Mouse (Mus musculus) embryonic stem cell, embryonic (primary cell): Measurements from ENCODE around the gene Rad9a.

ENCODE experiments used
- CTCF ChIA-PET, 4 experiments: fragments of 300-600 bp in 2 of 4; fragments of 350-600 bp in 2 of 4; sonication (Branson Sonifier 250); formaldehyde crosslinking; loops; one replicate each; lab custom pipeline; 2022; ENCODE audit warnings: inconsistent platforms in 2 of 4; lab: Charles Lee
- POLR2A ChIA-PET, 4 experiments: fragments of 300-600 bp in 2 of 4; fragments of 350-600 bp in 2 of 4; sonication (Branson Sonifier 250); formaldehyde crosslinking; loops; one replicate each; lab custom pipeline; 2022; ENCODE audit warnings: antibody characterized with exemption in 4 of 4, inconsistent platforms in 1 of 4; lab: Charles Lee

The Rad9a gene

GRCm38 (mm10) chr19:4170723-4171392 is 30.6 kb downstream of the Rad9a start:
- POLR2A ChIA-PET: interaction anchor here (0.6 to 4.9 kb wide), 38 partner anchors 8 to 217 kb away, joined by 3 to 47 read pairs (median 6); partner anchors contain the start of genes Aip (in 2 of the 4), Cdk2ap2 (in 2 of the 4), Gstp2 (in 2 of the 4) and Ppp1ca (in 2 of the 4)
- CTCF ChIA-PET: interaction anchor here in 3 of 4 experiments (0.7 to 2.2 kb wide), 13 partner anchors 8 to 119 kb away, joined by 3 to 12 read pairs (median 5); partner anchors contain the start of genes Ppp1ca (in 3 of the 3), Rad9a (in 1 of the 3), Rps6kb2 (in 1 of the 3) and Tbc1d10c (in 1 of the 3)

GRCm38 (mm10) chr19:4169810-4170209 is 31.7 kb downstream of the Rad9a start:
- POLR2A ChIA-PET: interaction anchor here (0.6 to 4.9 kb wide), 79 partner anchors 8 to 1125 kb away, joined by 3 to 47 read pairs (median 4); partner anchors contain the start of genes Ppp1ca (in 4 of the 4), Aip (in 3 of the 4), Rad9a (in 3 of the 4) and Cdk2ap2 (in 2 of the 4)
- CTCF ChIA-PET: interaction anchor here (0.5 to 2.2 kb wide), 38 partner anchors 9 to 1252 kb away, joined by 3 to 12 read pairs (median 4); partner anchors contain the start of genes Ppp1ca (in 3 of the 4), Aip (in 2 of the 4), Rad9a (in 2 of the 4) and Cdk2ap2 (in 1 of the 4)

GRCm38 (mm10) chr19:4169378-4169784 is 32.1 kb downstream of the Rad9a start:
- ChIA-PET CTCF (interaction anchor here (0.5 to 2.2 kb wide), 39 partner anchors 10 to 1253 kb away, joined by 3 to 12 read pairs (median 4); partner anchors contain the start of genes Aip (in 2 of the 4), Ppp1ca (in 2 of the 4), Rad9a (in 2 of the 4) and Ankrd13d (in 1 of the 4)), POLR2A (interaction anchor here (0.6 to 4.9 kb wide), 73 partner anchors 9 to 1126 kb away, joined by 3 to 47 read pairs (median 4); partner anchors contain the start of genes Ppp1ca (in 4 of the 4), Aip (in 3 of the 4), Gm49405 (in 2 of the 4) and Gstp2 (in 2 of the 4))

DNA sequence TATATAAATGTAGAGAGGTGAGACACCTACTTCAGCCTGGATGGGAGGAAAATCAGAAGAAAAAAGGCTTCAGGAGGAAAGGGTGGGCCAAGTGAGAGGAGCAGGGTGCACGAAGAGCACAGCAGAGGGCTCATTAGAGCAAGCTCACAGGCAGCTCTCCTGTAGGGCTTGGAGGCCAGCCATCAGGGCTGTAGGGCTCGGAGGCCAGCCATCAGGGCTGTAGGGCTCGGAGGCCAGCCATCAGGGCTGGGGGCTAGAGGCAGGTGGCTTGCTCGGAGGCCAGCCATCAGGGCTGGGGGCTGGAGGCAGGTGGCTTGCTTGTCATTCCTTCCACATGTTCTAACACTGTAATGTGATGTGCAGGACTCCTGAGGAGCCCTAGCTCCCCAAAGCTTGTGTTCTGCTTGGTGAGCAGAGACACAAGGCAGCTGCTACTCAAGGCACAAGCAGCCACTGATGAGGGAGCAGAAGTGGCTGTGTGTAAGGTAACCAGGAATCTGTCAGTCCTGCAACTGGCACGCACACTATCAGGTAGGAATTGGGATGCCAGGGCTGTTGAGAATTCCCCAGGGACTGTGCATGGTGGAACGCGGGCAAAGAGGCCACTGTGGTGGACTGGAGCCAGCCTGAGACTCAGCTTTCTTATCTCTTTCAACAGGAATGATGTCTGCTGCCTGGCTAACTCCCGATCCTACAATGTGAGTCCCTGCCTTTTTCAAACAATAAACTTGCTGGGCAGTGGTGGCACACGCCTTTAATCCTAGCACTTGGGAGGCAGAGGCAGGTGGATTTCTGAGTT is 34.6 kb downstream of the Rad9a start:
- ChIA-PET POLR2A (interaction anchor here in 3 of 4 experiments (0.7 to 2.9 kb wide), 32 partner anchors 8 to 154 kb away, joined by 3 to 16 read pairs (median 4); partner anchors contain the start of genes Carns1 (in 2 of the 3), Ppp1ca (in 2 of the 3), Rad9a (in 2 of the 3) and Cdk2ap2 (in 1 of the 3)), CTCF (interaction anchor here in 3 of 4 experiments (0.6 to 1.7 kb wide), 4 partner anchors 25 to 146 kb away, joined by 3 to 14 read pairs (median 4); partner anchors contain the start of gene Ppp1ca (in 1 of the 3))

GRCm38 (mm10) chr19:4164721-4165120 is 36.7 kb downstream of the Rad9a start:
- ChIA-PET CTCF (interaction anchor here in 2 of 4 experiments (1.5 to 1.9 kb wide), 2 partner anchors 27 kb away, joined by 3 to 7 read pairs; partner anchors contain the start of gene Ppp1ca (in 2 of the 2)), POLR2A (interaction anchor here in 3 of 4 experiments (0.6 to 4.8 kb wide), 25 partner anchors 8 to 397 kb away, joined by 3 to 27 read pairs (median 8); partner anchors contain the start of genes Ptprcap (in 3 of the 3), Ppp1ca (in 2 of the 3), Rad9a (in 2 of the 3) and AC109138.7 (in 1 of the 3))

- ChIA-PET CTCF (interaction anchor here in 3 of 4 experiments (0.7 to 1.9 kb wide), 4 partner anchors 28 to 151 kb away, joined by 3 to 7 read pairs (median 4); partner anchors contain the start of genes Ppp1ca (in 2 of the 3) and Ndufv1 (in 1 of the 3)), POLR2A (interaction anchor here in 3 of 4 experiments (0.5 to 4.8 kb wide), 50 partner anchors 8 to 456 kb away, joined by 3 to 27 read pairs (median 6); partner anchors contain the start of genes Ptprcap (in 3 of the 3), Aip (in 2 of the 3), Carns1 (in 2 of the 3) and Cdk2ap2 (in 2 of the 3))
Observed at GRCm38 (mm10) chr19:4164100-4164499, 37.4 kb downstream of the Rad9a start.

DNA sequence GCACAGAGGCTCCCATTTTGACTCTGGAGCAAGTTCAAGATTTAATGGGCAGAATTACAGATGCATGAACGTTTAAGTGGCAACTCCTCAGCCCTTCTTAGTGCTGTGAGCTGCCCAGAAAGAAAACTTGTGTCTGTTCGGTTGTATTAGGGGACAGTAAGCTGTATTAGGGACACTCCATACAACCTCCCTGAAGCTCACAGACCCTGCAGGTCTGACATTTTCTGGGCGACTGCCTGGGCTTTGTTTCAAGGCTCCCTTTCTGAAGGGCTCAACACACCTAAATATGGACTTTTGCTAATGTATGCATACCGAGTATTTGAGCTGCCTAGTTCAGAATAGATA is 37.9 kb downstream of the Rad9a start:
- POLR2A ChIA-PET: interaction anchor here in 3 of 4 experiments (0.5 to 4.8 kb wide), 56 partner anchors 9 to 456 kb away, joined by 3 to 27 read pairs (median 5); partner anchors contain the start of genes Ptprcap (in 3 of the 3), Aip (in 2 of the 3), Carns1 (in 2 of the 3) and Cdk2ap2 (in 2 of the 3)

DNA sequence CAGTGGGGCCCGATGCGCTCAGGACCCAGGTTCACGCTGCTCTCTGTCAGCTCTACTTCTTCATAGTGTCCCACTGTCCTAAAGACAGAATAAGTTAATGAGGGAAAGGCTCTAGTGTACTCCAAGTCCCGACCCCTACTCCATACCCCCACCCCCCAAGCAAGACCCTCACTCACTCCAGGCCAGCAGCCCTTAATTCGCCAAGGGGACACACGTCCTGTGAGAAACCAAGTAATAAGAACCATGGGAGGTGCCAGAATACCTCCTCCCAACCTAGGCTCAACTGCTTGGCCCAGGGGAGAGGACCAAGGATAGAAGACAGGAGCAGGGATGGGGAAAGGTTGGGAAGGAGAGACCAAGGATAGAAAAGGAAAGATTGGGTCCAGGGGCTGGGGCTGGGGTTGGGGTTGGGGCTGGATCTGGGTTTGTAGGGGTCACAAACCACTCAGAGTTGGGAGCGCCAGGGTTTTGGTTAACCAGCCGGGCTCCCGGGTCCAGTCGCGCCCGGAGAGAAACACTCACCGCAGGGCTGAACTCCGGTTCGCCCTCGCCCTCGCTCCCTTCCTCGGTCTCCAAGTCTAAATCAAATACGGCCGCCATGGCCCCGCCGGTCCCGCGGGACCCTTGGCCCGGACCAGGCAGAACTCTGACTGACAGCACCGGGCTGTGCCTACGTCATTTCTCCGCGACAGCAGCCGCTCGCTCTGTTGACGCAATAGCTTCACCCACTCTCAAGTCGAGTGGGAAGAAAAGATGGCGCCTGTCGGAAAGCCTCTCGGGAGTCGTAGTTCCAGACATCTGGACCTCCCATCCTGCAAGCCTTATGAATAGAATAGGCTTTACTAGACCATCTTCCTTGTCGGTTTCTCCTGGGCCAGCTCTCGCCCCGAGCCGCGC is 38.6 kb downstream of the Rad9a start, which contains the start of gene Rps6kb2:
Gene Rps6kb2 (minus strand): TSS at position 709 of the 897 bp plus-strand sequence.
- POLR2A ChIA-PET: interaction anchor here in 3 of 4 experiments (0.5 to 4.8 kb wide), 61 partner anchors 8 to 455 kb away, joined by 3 to 27 read pairs (median 4); partner anchors contain the start of genes Cdk2ap2 (in 3 of the 3), Ppp1ca (in 3 of the 3), Ptprcap (in 3 of the 3) and Aip (in 2 of the 3)

More for the DNA sequence above, 37.9 kb downstream of the Rad9a start:
- CTCF ChIA-PET: interaction anchor here in 3 of 4 experiments (0.6 to 1.9 kb wide), 9 partner anchors 8 to 201 kb away, joined by 3 to 7 read pairs (median 4); partner anchors contain the start of genes Ppp1ca (in 2 of the 3) and Ndufv1 (in 1 of the 3)

DNA sequence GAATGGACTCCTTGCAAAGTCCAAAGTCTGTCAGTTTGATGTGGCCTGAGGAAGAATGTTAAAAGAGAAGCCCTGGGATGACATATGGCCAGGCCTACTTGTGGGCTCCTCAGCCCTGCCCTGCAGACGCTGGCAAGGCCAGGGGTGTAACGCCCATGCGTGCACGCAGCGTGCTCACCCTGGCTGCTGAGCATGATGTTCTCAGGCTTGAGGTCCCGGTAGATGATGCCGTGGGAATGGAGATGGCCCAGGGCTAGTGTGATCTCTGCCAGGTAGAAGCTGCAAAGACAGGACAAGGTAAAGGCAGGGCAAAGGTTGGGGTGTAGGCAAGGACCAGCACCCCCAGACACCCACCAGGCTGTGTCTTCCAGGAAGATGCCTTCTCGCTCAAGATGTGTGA is 42.4 kb downstream of the Rad9a start:
- POLR2A ChIA-PET: interaction anchor here (0.5 to 1.6 kb wide), 7 partner anchors 8 to 104 kb away, joined by 3 to 4 read pairs (median 4); partner anchors contain the start of gene Rad9a (in 1 of the 4)

More for the DNA sequence above, 38.6 kb downstream of the Rad9a start, which contains the start of gene Rps6kb2:
- CTCF ChIA-PET: interaction anchor here in 2 of 4 experiments (0.6 to 1.9 kb wide), 8 partner anchors 8 to 200 kb away, joined by 3 to 7 read pairs (median 4); partner anchors contain the start of genes Ppp1ca (in 2 of the 2) and Ndufv1 (in 1 of the 2)

GRCm38 (mm10) chr19:4156771-4157170 is 44.7 kb downstream of the Rad9a start:
- POLR2A ChIA-PET: interaction anchor here in 3 of 4 experiments (0.5 to 4.1 kb wide), 16 partner anchors 6 to 60 kb away, joined by 3 to 17 read pairs (median 6); partner anchors contain the start of genes Ppp1ca (in 2 of the 3), Rad9a (in 2 of the 3), Aip (in 1 of the 3) and Cdk2ap2 (in 1 of the 3)
- CTCF ChIA-PET: interaction anchor here in 2 of 4 experiments (1.1 to 1.2 kb wide), 2 partner anchors 13 kb away, joined by 3 read pairs; no protein-coding TSS in a partner anchor

More for the DNA sequence above, 42.4 kb downstream of the Rad9a start:
- CTCF ChIA-PET: interaction anchor here in 1 of 4 experiments (1.1 to 1.2 kb wide), 2 partner anchors 11 to 34 kb away, joined by 3 to 4 read pairs; partner anchors contain the start of gene Aip

DNA sequence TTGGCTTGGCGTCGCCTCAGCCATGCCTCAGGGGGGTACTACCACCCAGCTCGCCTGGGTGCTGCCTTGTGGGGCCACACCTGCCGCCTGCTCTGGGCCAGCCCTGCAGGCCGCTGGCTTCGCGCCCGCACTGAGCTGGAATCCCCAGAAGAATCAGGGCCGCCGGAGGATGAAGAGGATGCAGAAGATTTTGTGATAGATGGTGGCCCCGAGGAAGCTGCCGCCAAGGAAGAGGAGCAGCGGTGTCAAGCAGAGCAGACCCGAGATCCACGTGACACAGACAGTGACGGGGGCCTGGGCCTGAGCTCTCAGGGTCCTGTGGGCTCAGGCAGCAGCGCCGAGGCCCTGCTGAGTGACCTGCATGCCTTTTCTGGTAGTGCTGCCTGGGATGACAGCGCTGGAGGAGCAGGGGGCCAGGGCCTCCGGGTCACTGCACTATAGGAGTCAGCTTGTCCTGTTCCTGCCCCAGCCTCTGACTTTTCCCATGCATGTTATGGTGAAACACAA is 45.3 kb downstream of the Rad9a start:
- ChIA-PET POLR2A (interaction anchor here in 3 of 4 experiments (0.6 to 4.1 kb wide), 16 partner anchors 7 to 59 kb away, joined by 3 to 17 read pairs (median 6); partner anchors contain the start of genes Rad9a (in 2 of the 3), Aip (in 1 of the 3), Cdk2ap2 (in 1 of the 3) and Ppp1ca (in 1 of the 3)), CTCF (interaction anchor here in 2 of 4 experiments (1.1 to 1.2 kb wide), 3 partner anchors 13 to 14 kb away, joined by 3 to 4 read pairs (median 3); no protein-coding TSS in a partner anchor)

DNA sequence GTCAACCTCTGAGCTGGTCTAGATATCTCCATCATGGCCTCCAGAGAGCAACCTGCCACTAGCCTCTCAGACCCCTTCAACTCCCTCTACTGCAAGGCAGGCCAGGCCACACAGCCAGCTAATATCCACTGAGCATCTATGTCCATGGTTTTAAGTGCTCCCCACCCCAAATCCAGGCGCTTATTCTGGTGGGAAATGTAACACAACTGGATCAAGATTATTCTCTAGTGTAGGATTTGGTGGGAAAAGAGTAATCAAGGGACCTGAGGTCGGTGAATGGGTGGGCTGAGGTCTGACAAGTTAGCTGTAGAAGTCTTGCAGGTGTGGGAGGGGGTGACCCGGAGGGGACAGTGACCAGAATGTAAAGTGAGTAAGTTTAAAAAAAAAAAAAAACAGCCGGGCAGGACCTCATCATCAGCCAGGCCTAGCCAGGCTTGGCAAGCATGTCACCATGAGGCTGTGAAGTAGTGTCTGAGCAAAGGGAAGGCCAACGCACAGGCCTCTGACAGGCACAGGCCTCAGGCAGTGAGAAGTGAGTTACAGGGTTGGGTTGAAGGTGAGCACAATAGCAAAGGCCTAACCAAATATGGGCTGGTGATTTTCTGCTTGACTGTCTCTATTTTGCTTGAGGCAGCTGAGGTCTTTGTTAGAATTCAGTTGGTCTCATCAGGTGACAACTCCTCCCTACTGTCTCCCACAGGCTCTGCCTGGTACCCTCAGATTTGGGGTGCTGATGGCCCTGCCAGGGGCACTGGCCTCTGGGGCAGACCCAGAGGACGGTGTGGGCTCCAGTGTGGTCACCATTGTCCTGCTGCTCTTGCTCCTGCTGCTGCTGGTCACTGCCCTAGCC is 46.0 kb downstream of the Rad9a start:
- ChIA-PET POLR2A (interaction anchor here (0.6 to 4.1 kb wide), 26 partner anchors 8 to 209 kb away, joined by 3 to 20 read pairs (median 4); partner anchors contain the start of genes Cdk2ap2 (in 2 of the 4), Rps6kb2 (in 2 of the 4), Aip (in 1 of the 4) and Gpr152 (in 1 of the 4)), CTCF (interaction anchor here in 3 of 4 experiments (0.5 to 1.5 kb wide), 6 partner anchors 14 to 182 kb away, joined by 3 to 6 read pairs (median 4); partner anchors contain the start of gene Ppp1ca (in 1 of the 3))
